Mouse (Mus musculus): ENCODE measurements around the gene Kpna1. TPM values are rescaled to one million over a fixed set of nuclear protein-coding genes. Genes with fewer than 3 reads are reported as not detected.
"Not testable (repeated sequence)": the region's sequence is repeated elsewhere in the genome, so short reads cannot be mapped to it uniquely, and the experiment has no call there.

The Kpna1 gene
- polyA plus RNA-seq, 1 experiment from 2014 or later = 82.4 TPM

DNA sequence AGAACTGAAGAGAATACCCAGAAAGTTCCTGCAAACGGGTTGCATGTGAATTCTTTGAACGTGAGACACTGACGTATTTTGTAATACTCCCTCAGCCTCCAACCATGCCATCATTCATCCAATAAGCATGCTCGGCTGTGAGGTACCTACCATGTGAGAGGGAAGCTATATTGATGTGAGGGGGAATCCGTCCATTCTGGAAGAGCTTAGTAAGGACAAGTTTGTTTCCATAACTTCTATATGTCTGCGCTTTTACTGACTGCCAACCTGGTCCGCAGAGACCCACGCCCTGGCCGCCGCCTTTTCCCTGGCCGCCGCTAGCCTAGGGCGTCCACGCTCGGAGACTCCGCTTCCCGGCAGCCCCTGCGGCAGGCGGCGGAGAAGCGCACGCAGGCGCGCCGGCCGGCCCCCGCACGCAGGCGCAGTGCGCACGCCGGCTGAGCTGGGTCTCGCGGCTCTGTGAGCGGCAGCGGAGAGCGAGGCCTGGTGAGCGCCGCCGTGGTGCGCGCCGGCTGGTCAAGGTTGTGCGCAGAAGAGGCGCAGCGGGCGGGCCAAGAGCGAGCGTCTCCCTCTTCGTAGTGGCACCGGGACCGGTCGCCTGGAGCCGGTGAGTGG lies 4.5 kb downstream of the Kpna1 start:
- Histone ChIP-seq H3K9me3 (ENCODE audit: control insufficient read depth, low read length) (no peaks in the 10 kb centered on the region), H3K27ac (ENCODE audit: low read depth, low read length) (peak overlapping the region; percentile 99), H3K9ac (ENCODE audit: low read depth, low read length) (peak overlapping the region; percentile 89), H3K4me2 (replicated peaks; ENCODE audit: low read depth, low read length) (peak overlapping the region; percentile 60), H3K4me1 (replicated peaks; ENCODE audit: control insufficient read depth, insufficient read depth, low read length) (no peaks in the 10 kb centered on the region), H3K4me3 (ENCODE audit: low read depth, low read length) (peak overlapping the region; percentile 92), H3K27me3 (ENCODE audit: control insufficient read depth, insufficient read depth, low read length) (peaks cover 4% of the 10 kb centered on the region; the same call in 1 of the 2 replicates), H3K36me3 (ENCODE audit: control insufficient read depth, insufficient read depth, low read length) (no peaks in the 10 kb centered on the region)
- DNase-seq (ENCODE audit: low spot score) (peak; percentile 96), ATAC-seq (ENCODE audit: low FRiP score) (peak; percentile 96)
- WGBS = under 1% methylated on average over 44 of the region's 54 CpGs

GRCm38 (mm10) chr16:35983517-35984101 lies 5.1 kb downstream of the Kpna1 start:
- whole genome bisulfite sequencing = 1% methylated on average over 63 of the region's 86 CpGs
- ATAC-seq (ENCODE audit: low FRiP score) = peak; percentile 81
- peak overlapping the region; percentile 99 for H3K27ac ChIP-seq (ENCODE audit: low read depth, low read length)
- H3K4me1 ChIP-seq (replicated peaks; ENCODE audit: control insufficient read depth, insufficient read depth, low read length) = no peaks in the 10 kb centered on the region
- peak overlapping the region; percentile 89 for H3K9ac ChIP-seq (ENCODE audit: low read depth, low read length)
- H3K9me3 ChIP-seq (ENCODE audit: control insufficient read depth, low read length) = no peaks in the 10 kb centered on the region
- peak overlapping the region; percentile 60 for H3K4me2 ChIP-seq (replicated peaks; ENCODE audit: low read depth, low read length)
- DNase-seq (ENCODE audit: low spot score) = no peak
- H3K36me3 ChIP-seq (ENCODE audit: control insufficient read depth, insufficient read depth, low read length) = no peaks in the 10 kb centered on the region
- peak overlapping the region; percentile 92 for H3K4me3 ChIP-seq (ENCODE audit: low read depth, low read length)
- peaks cover 4% of the 10 kb centered on the region; the same call in 1 of the 2 replicates for H3K27me3 ChIP-seq (ENCODE audit: control insufficient read depth, insufficient read depth, low read length)

GRCm38 (mm10) chr16:35984471-35984870 lies 5.9 kb downstream of the Kpna1 start:
- DNase-seq (ENCODE audit: low spot score) = no peak
- Histone ChIP-seq H3K4me2 (replicated peaks; ENCODE audit: low read depth, low read length) (peak overlapping the region; percentile 60), H3K9ac (ENCODE audit: low read depth, low read length) (no peak overlapping the region), H3K4me3 (ENCODE audit: low read depth, low read length) (peak overlapping the region; percentile 92; the same call in 1 of the 2 replicates), H3K9me3 (ENCODE audit: control insufficient read depth, low read length) (no peaks in the 10 kb centered on the region), H3K4me1 (replicated peaks; ENCODE audit: control insufficient read depth, insufficient read depth, low read length) (no peaks in the 10 kb centered on the region), H3K27me3 (ENCODE audit: control insufficient read depth, insufficient read depth, low read length) (peaks cover 4% of the 10 kb centered on the region; the same call in 1 of the 2 replicates), H3K36me3 (ENCODE audit: control insufficient read depth, insufficient read depth, low read length) (no peaks in the 10 kb centered on the region), H3K27ac (ENCODE audit: low read depth, low read length) (no peak overlapping the region)
- ATAC-seq (ENCODE audit: low FRiP score) = no peak
- 66% methylated on average over 3 of the region's 3 CpGs for WGBS

DNA sequence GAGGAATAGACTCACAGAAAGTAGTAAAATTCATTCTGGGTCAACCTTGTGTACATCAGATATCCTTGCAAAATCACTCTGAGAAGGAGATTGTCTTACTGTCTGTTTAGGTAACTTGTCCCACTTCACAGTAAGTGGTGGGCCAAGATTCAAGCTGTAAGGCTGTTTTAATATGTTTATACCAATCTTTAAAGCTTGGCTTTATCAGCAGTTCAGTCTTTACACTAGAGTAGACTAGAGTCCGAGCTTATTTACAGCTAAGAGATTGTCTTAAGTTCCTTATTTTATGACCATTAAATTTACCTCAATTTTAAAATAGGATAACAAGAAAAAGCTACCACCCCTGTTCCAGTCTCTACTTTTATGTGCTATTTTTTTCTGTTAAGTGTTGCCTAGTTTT lies 9.4 kb downstream of the Kpna1 start:
- Histone ChIP-seq H3K4me3 (ENCODE audit: low read depth, low read length) (no peak overlapping the region), H3K36me3 (ENCODE audit: control insufficient read depth, insufficient read depth, low read length) (no peaks in the 10 kb centered on the region), H3K4me2 (replicated peaks; ENCODE audit: low read depth, low read length) (no peak overlapping the region), H3K4me1 (replicated peaks; ENCODE audit: control insufficient read depth, insufficient read depth, low read length) (no peaks in the 10 kb centered on the region), H3K9me3 (ENCODE audit: control insufficient read depth, low read length) (no peaks in the 10 kb centered on the region), H3K9ac (ENCODE audit: low read depth, low read length) (no peak overlapping the region), H3K27me3 (ENCODE audit: control insufficient read depth, insufficient read depth, low read length) (no peaks in the 10 kb centered on the region), H3K27ac (ENCODE audit: low read depth, low read length) (no peak overlapping the region)
- no peak for DNase-seq (ENCODE audit: low spot score)
- ATAC-seq (ENCODE audit: low FRiP score) = no peak
- 87% methylated on average over 1 of the region's 1 CpGs for WGBS

- Histone ChIP-seq H3K9ac (ENCODE audit: low read depth, low read length) (no peak overlapping the region), H3K4me1 (replicated peaks; ENCODE audit: control insufficient read depth, insufficient read depth, low read length) (no peaks in the 10 kb centered on the region), H3K27me3 (ENCODE audit: control insufficient read depth, insufficient read depth, low read length) (no peaks in the 10 kb centered on the region), H3K36me3 (ENCODE audit: control insufficient read depth, insufficient read depth, low read length) (no peaks in the 10 kb centered on the region), H3K9me3 (ENCODE audit: control insufficient read depth, low read length) (no peaks in the 10 kb centered on the region), H3K27ac (ENCODE audit: low read depth, low read length) (no peak overlapping the region), H3K4me2 (replicated peaks; ENCODE audit: low read depth, low read length) (no peak overlapping the region), H3K4me3 (ENCODE audit: low read depth, low read length) (no peak overlapping the region)
- no peak for DNase-seq (ENCODE audit: low spot score)
- no peak for ATAC-seq (ENCODE audit: low FRiP score)
- WGBS = 90% methylated on average over 1 of the region's 1 CpGs
Observed at GRCm38 (mm10) chr16:35992391-35992790, 13.8 kb downstream of the Kpna1 start.

- no peaks in the 10 kb centered on the region for H3K27me3 ChIP-seq (ENCODE audit: control insufficient read depth, insufficient read depth, low read length)
- H3K9ac ChIP-seq (ENCODE audit: low read depth, low read length) = no peak overlapping the region
- no peaks in the 10 kb centered on the region for H3K9me3 ChIP-seq (ENCODE audit: control insufficient read depth, low read length)
- WGBS = 95% methylated on average over 3 of the region's 3 CpGs
- no peaks in the 10 kb centered on the region for H3K36me3 ChIP-seq (ENCODE audit: control insufficient read depth, insufficient read depth, low read length)
- no peak overlapping the region for H3K27ac ChIP-seq (ENCODE audit: low read depth, low read length)
- DNase-seq (ENCODE audit: low spot score) (no peak), ATAC-seq (ENCODE audit: low FRiP score) (no peak)
- no peaks in the 10 kb centered on the region for H3K4me1 ChIP-seq (replicated peaks; ENCODE audit: control insufficient read depth, insufficient read depth, low read length)
- no peak overlapping the region for H3K4me3 ChIP-seq (ENCODE audit: low read depth, low read length)
- no peak overlapping the region for H3K4me2 ChIP-seq (replicated peaks; ENCODE audit: low read depth, low read length)
Observed at GRCm38 (mm10) chr16:35993316-35993715, 14.8 kb downstream of the Kpna1 start.

DNA sequence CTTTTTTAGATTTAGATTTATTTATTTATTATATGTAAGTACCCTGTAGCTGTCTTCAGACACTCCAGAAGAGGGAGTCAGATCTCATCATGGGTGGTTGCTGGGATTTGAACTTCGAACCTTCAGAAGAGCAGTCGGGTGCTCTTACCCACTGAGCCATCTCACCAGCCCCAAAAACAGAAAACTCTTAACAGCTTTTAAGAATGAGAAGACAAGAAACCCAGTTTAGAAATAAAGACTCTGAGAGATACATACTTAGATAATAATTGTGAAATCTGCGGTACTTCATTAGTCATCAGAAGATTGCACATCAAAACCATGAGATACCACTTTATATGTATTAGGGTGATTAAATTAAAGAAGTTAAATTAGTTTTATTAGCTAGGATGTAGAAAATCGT lies 20.3 kb downstream of the Kpna1 start:
- not testable (repeated sequence) for DNase-seq (ENCODE audit: low spot score); H3K9ac ChIP-seq (ENCODE audit: low read depth, low read length); ATAC-seq (ENCODE audit: low FRiP score); H3K4me3 ChIP-seq (ENCODE audit: low read depth, low read length); H3K9me3 ChIP-seq (ENCODE audit: control insufficient read depth, low read length); H3K4me1 ChIP-seq (replicated peaks; ENCODE audit: control insufficient read depth, insufficient read depth, low read length); H3K27ac ChIP-seq (ENCODE audit: low read depth, low read length); H3K27me3 ChIP-seq (ENCODE audit: control insufficient read depth, insufficient read depth, low read length); H3K4me2 ChIP-seq (replicated peaks; ENCODE audit: low read depth, low read length); H3K36me3 ChIP-seq (ENCODE audit: control insufficient read depth, insufficient read depth, low read length)
- WGBS = 96% methylated on average over 4 of the region's 4 CpGs

DNA sequence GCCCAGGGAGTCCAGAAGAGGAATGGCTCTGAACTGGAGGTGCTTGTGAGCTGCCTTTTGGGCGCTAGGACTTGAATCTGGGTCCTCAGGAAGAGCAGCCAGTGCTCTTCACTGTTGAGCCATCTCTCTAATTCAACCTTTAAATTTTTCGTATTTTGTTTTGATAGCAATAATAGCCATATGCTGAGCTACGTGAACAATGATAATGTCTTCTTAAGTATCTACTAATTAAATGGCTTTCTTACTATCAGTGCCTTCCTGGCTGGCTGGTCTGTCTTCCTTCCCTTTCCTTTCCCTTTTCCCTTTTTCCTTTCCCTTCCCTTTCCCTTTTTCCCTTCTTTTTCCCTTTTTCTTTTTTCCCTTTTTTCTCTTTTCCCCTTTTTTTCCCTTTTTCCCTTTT lies 29.8 kb downstream of the Kpna1 start:
- Histone ChIP-seq H3K4me3 (ENCODE audit: low read depth, low read length) (no peak overlapping the region), H3K27ac (ENCODE audit: low read depth, low read length) (no peak overlapping the region), H3K4me1 (replicated peaks; ENCODE audit: control insufficient read depth, insufficient read depth, low read length) (no peaks in the 10 kb centered on the region), H3K27me3 (ENCODE audit: control insufficient read depth, insufficient read depth, low read length) (no peaks in the 10 kb centered on the region), H3K9ac (ENCODE audit: low read depth, low read length) (no peak overlapping the region), H3K4me2 (replicated peaks; ENCODE audit: low read depth, low read length) (no peak overlapping the region), H3K36me3 (ENCODE audit: control insufficient read depth, insufficient read depth, low read length) (no peaks in the 10 kb centered on the region), H3K9me3 (ENCODE audit: control insufficient read depth, low read length) (no peaks in the 10 kb centered on the region)
- DNase-seq (ENCODE audit: low spot score) (no peak), ATAC-seq (ENCODE audit: low FRiP score) (no peak)
- WGBS = 96% methylated on average over 3 of the region's 3 CpGs

- H3K4me3 ChIP-seq (ENCODE audit: low read depth, low read length) = no peak overlapping the region
- H3K27ac ChIP-seq (ENCODE audit: low read depth, low read length) = no peak overlapping the region
- 94% methylated on average over 1 of the region's 1 CpGs for WGBS
- DNase-seq (ENCODE audit: low spot score) = no peak
- 0 out of 2 replicates have a peak, but pooled peaks cover 2% of the 10 kb centered on the region for H3K36me3 ChIP-seq (ENCODE audit: control insufficient read depth, insufficient read depth, low read length)
- no peak overlapping the region for H3K9ac ChIP-seq (ENCODE audit: low read depth, low read length)
- H3K27me3 ChIP-seq (ENCODE audit: control insufficient read depth, insufficient read depth, low read length) = no peaks in the 10 kb centered on the region
- H3K9me3 ChIP-seq (ENCODE audit: control insufficient read depth, low read length) = no peaks in the 10 kb centered on the region
- H3K4me2 ChIP-seq (replicated peaks; ENCODE audit: low read depth, low read length) = no peak overlapping the region
- no peak for ATAC-seq (ENCODE audit: low FRiP score)
- no peaks in the 10 kb centered on the region for H3K4me1 ChIP-seq (replicated peaks; ENCODE audit: control insufficient read depth, insufficient read depth, low read length)
Observed at GRCm38 (mm10) chr16:36016335-36016734, 37.8 kb downstream of the Kpna1 start.

Measured in hindbrain, embryonic 11.5 days (tissue).